In the genomic region with DNA sequence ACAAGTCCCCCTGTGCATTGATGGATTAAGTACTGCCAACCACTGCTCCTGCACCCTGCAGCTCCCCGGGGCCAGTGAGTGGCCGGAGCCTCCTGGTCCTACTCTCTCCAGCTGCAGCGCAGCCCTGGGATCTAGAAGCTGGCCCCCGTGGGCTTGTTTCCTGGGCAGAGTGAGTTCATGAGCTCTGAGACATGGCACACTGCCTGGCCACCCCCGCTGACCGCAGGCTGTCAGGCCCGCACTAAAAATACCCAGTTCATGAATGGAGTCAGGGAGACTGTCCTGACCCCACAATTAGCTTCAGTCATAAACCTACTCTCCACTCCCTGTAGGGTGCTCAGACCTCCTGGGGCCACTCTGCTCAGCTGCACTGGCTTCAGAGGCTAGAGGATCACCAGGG, we compare ENCODE assay signal across 8 mouse cellular contexts.
DNase-seq lines count a peak whose midpoint lies in the region; ATAC-seq lines count a peak whose summit lies in the region.

No protein-coding gene starts in this region.

- H3K4me1 ChIP-seq in heart, embryonic 12.5 days (replicated peaks): peaks cover 84% of the 10 kb centered on the region
- peaks cover 68% of the 10 kb centered on the region for H3K4me1 ChIP-seq in lung, embryonic 15.5 days

- ATAC-seq in heart, embryonic 12.5 days (ENCODE audit: insufficient number of reproducible peaks, low FRiP score): no peak
- ATAC-seq in lung, embryonic 15.5 days (ENCODE audit: borderline replicate concordance, extremely low read depth, low FRiP score, low TSS enrichment): 0 out of 2 replicates have a peak, but pooled peaks have one; percentile 7

- peak overlapping the region; percentile 16; the same call in 1 of the 2 replicates for H3K9ac ChIP-seq in heart, embryonic 12.5 days
- no peak overlapping the region for H3K9ac ChIP-seq in lung, embryonic 15.5 days

- no peak overlapping the region for H3K4me3 ChIP-seq in heart, embryonic 12.5 days
- no peak overlapping the region for H3K4me3 ChIP-seq in lung, embryonic 15.5 days

- H3K27ac ChIP-seq in heart, embryonic 12.5 days (ENCODE audit: poor library complexity, severe bottlenecking): peak overlapping the region; percentile 69
- H3K27ac ChIP-seq in lung, embryonic 15.5 days: peak overlapping the region; percentile 86

- peak overlapping the region; percentile 1; the same call in 1 of the 2 replicates for H3K4me2 ChIP-seq in heart, embryonic 12.5 days
- H3K4me2 ChIP-seq in lung, embryonic 15.5 days: no peak overlapping the region

- DNase-seq in layer of hippocampus, adult 11-12 months (ENCODE audit: low spot score): peak; percentile 58
- DNase-seq in layer of hippocampus, adult 9-10 months (ENCODE audit: low spot score): no peak
- DNase-seq in cerebellum, adult 11 months: peak; percentile 32
- DNase-seq in thymus, postnatal 0 days (ENCODE audit: low spot score): no peak
- no peak for DNase-seq in adrenal gland, adult (ENCODE audit: inconsistent age in 2 of 2, low spot score in 1 of 2)
- DNase-seq in thymus, postnatal 14 days: no peak

- no peaks in the 10 kb centered on the region for H3K36me3 ChIP-seq in heart, embryonic 12.5 days
- H3K36me3 ChIP-seq in lung, embryonic 15.5 days: no peaks in the 10 kb centered on the region

- 43% methylated on average over 7 of the region's 7 CpGs for WGBS in heart, embryonic 12.5 days
- WGBS in lung, embryonic 15.5 days: 50% methylated on average over 7 of the region's 7 CpGs

- no peaks in the 10 kb centered on the region for H3K9me3 ChIP-seq in heart, embryonic 12.5 days (replicated peaks)
- no peaks in the 10 kb centered on the region for H3K9me3 ChIP-seq in lung, embryonic 15.5 days

- H3K27me3 ChIP-seq in heart, embryonic 12.5 days (replicated peaks): no peaks in the 10 kb centered on the region
- no peaks in the 10 kb centered on the region for H3K27me3 ChIP-seq in lung, embryonic 15.5 days

Comparison
In these comparisons a context has a peak if more than half of its experiments do, and no peak if none do; other contexts are left out.
1. DNase-seq: peak in layer of hippocampus, adult 11-12 months (single experiment) and cerebellum, adult 11 months (single experiment); none in layer of hippocampus, adult 9-10 months (single experiment), thymus, postnatal 0 days (single experiment), adrenal gland, adult (0 of 2) and thymus, postnatal 14 days (single experiment).